Comparison of ENCODE assay signal across 22 mouse cellular contexts in the genomic region with DNA sequence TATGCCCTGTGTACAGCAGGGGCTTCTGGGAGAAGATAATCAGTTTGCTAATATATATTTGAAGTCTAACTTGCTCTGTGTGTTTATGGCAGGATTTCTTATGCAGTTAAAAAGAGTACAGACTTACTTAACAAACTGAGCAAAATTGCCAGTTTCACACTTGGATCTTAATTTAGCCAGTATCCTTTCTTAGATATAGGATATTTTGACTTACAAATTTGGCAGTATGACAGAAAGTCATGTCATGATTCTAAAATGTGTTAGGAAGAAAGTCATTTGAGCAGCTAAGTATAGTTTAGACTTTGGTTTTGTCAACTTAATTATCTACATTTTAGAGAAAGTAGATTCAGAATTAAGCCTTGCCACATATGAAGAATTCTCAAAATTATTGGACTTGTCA.
A peak's percentile ranks its signal among the peaks of the same experiment; 100 is the strongest.
DNase-seq lines count a peak whose midpoint lies in the region; ATAC-seq lines count a peak whose summit lies in the region.
"Had no signal": no experiment of that assay in that cellular context is flagged by ENCODE, and none has a peak within 500 bp of the region (broad histone marks: within the 10 kb centered on the region; RNA-seq: fewer than 3 reads in every experiment).

No protein-coding gene starts in this region.

- no peaks in the 10 kb centered on the region for H3K36me3 ChIP-seq in forebrain, embryonic 14.5 days (ENCODE audit: control insufficient read depth, insufficient read depth, low read length)
- no peaks in the 10 kb centered on the region for H3K36me3 ChIP-seq in forebrain, embryonic 10.5 days (replicated peaks)
- H3K36me3 ChIP-seq: embryonic facial prominence, embryonic 12.5 days; embryonic facial prominence, embryonic 15.5 days; hindbrain, embryonic 12.5 days; hindbrain, embryonic 15.5 days had no signal

- H3K4me2 ChIP-seq in forebrain, embryonic 14.5 days (ENCODE audit: low read length) = no peak overlapping the region
- H3K4me2 ChIP-seq: embryonic facial prominence, embryonic 12.5 days; embryonic facial prominence, embryonic 15.5 days; forebrain, embryonic 13.5 days; heart, embryonic 11.5 days; hindbrain, embryonic 12.5 days; hindbrain, embryonic 15.5 days had no signal

- H3K9ac ChIP-seq in forebrain, embryonic 14.5 days (ENCODE audit: low read length) = no peak overlapping the region
- H3K9ac ChIP-seq: embryonic facial prominence, embryonic 12.5 days; embryonic facial prominence, embryonic 15.5 days; forebrain, embryonic 13.5 days; hindbrain, embryonic 12.5 days; hindbrain, embryonic 15.5 days had no signal

- no peaks in the 10 kb centered on the region for H3K9me3 ChIP-seq in forebrain, embryonic 14.5 days (replicated peaks; ENCODE audit: control insufficient read depth, low read length)
- H3K9me3 ChIP-seq in forebrain, embryonic 10.5 days = no peaks in the 10 kb centered on the region
- H3K9me3 ChIP-seq: embryonic facial prominence, embryonic 12.5 days; embryonic facial prominence, embryonic 15.5 days; forebrain, embryonic 13.5 days; hindbrain, embryonic 12.5 days; hindbrain, embryonic 15.5 days had no signal

- ATAC-seq in forebrain, embryonic 14.5 days = no peak
- ATAC-seq: activated CD4-positive, CD25-positive, alpha-beta regulatory T cell, adult 4 months; forebrain, embryonic 13.5 days; intestine, postnatal 0 days had no signal

- no peak overlapping the region for H3K4me3 ChIP-seq in forebrain, embryonic 14.5 days (ENCODE audit: low read depth, low read length)
- H3K4me3 ChIP-seq in forebrain, embryonic 10.5 days = no peak overlapping the region
- H3K4me3 ChIP-seq: embryonic facial prominence, embryonic 12.5 days; embryonic facial prominence, embryonic 15.5 days; forebrain, embryonic 13.5 days; hindbrain, embryonic 12.5 days; hindbrain, embryonic 15.5 days had no signal

- H3K27me3 ChIP-seq in forebrain, embryonic 14.5 days (replicated peaks; ENCODE audit: control insufficient read depth, insufficient read depth, low read length) = no peaks in the 10 kb centered on the region
- no peaks in the 10 kb centered on the region for H3K27me3 ChIP-seq in forebrain, embryonic 10.5 days (ENCODE audit: poor library complexity, severe bottlenecking)
- H3K27me3 ChIP-seq: embryonic facial prominence, embryonic 12.5 days; embryonic facial prominence, embryonic 15.5 days; forebrain, embryonic 13.5 days; hindbrain, embryonic 12.5 days; hindbrain, embryonic 15.5 days had no signal

- no peak overlapping the region for H3K27ac ChIP-seq in forebrain, embryonic 14.5 days (ENCODE audit: low read depth, low read length)
- H3K27ac ChIP-seq in forebrain, embryonic 10.5 days = no peak overlapping the region
- H3K27ac ChIP-seq: embryonic facial prominence, embryonic 12.5 days; embryonic facial prominence, embryonic 15.5 days; forebrain, embryonic 13.5 days; hindbrain, embryonic 12.5 days; hindbrain, embryonic 15.5 days had no signal

- DNase-seq in forebrain, embryonic 14.5 days (ENCODE audit: low spot score) = peak; percentile 7
- no peak for DNase-seq in forebrain, embryonic 10.5 days (ENCODE audit: extremely low spot score, low spot score)
- DNase-seq in frontal cortex, adult 2 months (ENCODE audit: extremely low spot score in 1 of 2, low spot score in 1 of 2) = peak; percentile 2 to 53
- no peak for DNase-seq in frontal cortex, postnatal 25 days (ENCODE audit: low spot score in 2 of 2)
- peak; percentile 70 for DNase-seq in brain, adult 2 months (ENCODE audit: low read depth, low spot score)
- no peak for DNase-seq in gastrocnemius, postnatal 10 days
- DNase-seq: adrenal gland, adult 8-10 months; adrenal gland, postnatal 25 days; cerebellum, adult 11 months; cerebellum, adult 2 months; cerebellum, adult 9-11 months; cerebellum, postnatal 25 days; gastrocnemius, postnatal 14 days; heart, adult 11 months had no signal

- H3K4me1 ChIP-seq in forebrain, embryonic 14.5 days (ENCODE audit: control insufficient read depth, insufficient read depth, low read length) = no peaks in the 10 kb centered on the region
- peaks cover 4% of the 10 kb centered on the region; the same call in 1 of the 2 replicates for H3K4me1 ChIP-seq in forebrain, embryonic 10.5 days
- H3K4me1 ChIP-seq: embryonic facial prominence, embryonic 12.5 days; embryonic facial prominence, embryonic 15.5 days; forebrain, embryonic 13.5 days; hindbrain, embryonic 12.5 days; hindbrain, embryonic 15.5 days had no signal

Comparison
In these comparisons a context has a peak if more than half of its experiments do, and no peak if none do; other contexts are left out.
1. DNase-seq: peak in forebrain, embryonic 14.5 days (single experiment), frontal cortex, adult 2 months (2 of 2) and brain, adult 2 months (single experiment); none in forebrain, embryonic 10.5 days (single experiment), frontal cortex, postnatal 25 days (0 of 2) and gastrocnemius, postnatal 10 days (single experiment).